Mouse (Mus musculus): ENCODE data around the gene Fam214b. TPM values are rescaled to one million over a fixed set of nuclear protein-coding genes. Genes with fewer than 3 reads are reported as not detected.

Gene Fam214b
- 10 to 100 TPM; 32.3 to 44.5 (median 37.2) TPM for total RNA-seq (2022)

GRCm38 (mm10) chr4:43045659-43046302 is at the start of gene Fam214b:
TSS of gene Fam214b (minus strand) at chr4:43046220.
- peak; percentile 89 to 92 for DNase-seq (ENCODE audit: low spot score in 2 of 2)

- DNase-seq (ENCODE audit: low spot score in 2 of 2): no peak
Observed at GRCm38 (mm10) chr4:43091183-43091582, 45.2 kb upstream of the Fam214b start.

DNA sequence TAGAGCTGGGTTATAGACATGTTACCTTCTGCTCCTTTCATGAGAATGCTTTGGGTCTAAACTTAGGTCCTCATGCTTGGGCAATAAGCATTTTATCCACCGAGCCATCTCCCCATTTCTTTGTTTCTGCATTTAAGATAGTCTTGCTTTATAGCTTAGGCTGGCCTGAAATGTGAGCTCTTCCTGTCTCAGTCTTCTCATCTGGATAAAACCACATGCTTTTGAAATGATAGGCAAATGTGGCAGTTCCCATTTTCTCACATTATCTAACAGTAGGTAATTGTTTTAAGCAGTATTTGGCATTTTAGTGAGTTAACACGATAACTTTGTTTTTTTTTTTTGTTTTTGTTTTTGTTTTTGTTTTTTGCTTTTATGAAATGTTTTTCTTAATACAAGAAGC is 43.9 kb upstream of the Fam214b start:
- no peak for DNase-seq (ENCODE audit: low spot score in 2 of 2)

- DNase-seq (ENCODE audit: low spot score in 2 of 2): no peak
Observed at GRCm38 (mm10) chr4:43082458-43082857, 36.4 kb upstream of the Fam214b start.

- DNase-seq (ENCODE audit: low spot score in 2 of 2): no peak
Observed at GRCm38 (mm10) chr4:43078071-43078718, 32.2 kb upstream of the Fam214b start.

DNA sequence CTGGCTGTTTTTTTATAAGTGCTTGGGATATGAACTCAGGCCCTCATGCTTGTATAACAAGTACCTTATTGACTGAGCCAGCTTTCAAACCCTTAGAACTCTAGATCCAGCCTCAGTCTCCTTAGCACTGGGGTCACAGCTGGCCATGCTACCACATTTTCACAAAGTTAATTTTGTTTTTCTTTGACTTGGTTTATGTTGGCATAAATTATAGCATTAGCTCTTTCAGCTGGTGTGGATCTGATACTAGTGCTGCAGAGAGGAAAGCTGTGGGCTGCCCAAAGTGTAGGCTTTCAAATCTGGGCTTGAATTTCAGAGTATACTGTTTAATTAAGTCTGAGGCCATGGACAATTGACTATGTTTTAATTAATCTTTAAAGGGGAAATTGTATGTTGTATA is 28.9 kb upstream of the Fam214b start:
- no peak for DNase-seq (ENCODE audit: low spot score in 2 of 2)

GRCm38 (mm10) chr4:43065471-43065870 is 19.5 kb upstream of the Fam214b start:
- DNase-seq (ENCODE audit: low spot score in 2 of 2): no peak

GRCm38 (mm10) chr4:43060286-43060685 is 14.3 kb upstream of the Fam214b start:
- no peak for DNase-seq (ENCODE audit: low spot score in 2 of 2)

DNA sequence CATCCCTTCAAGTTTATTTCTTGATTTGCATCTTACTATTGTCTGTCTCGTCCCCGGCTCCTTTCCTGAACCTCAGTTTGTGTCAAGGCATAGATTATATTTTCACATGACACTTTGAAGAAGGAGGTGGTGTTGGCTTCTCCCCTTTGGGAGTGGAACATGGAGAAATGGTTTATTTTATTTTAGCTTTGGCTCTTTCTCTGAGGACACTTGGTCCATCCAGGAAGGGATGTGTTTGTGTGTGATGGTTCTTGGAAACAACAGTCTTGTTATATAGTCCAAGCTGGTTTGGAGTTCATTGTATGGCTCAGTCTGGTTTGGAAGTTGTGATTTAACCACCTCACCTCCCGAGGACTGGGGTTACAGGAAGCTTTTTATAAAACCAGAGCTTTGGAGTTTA is 13.7 kb upstream of the Fam214b start:
- no peak for DNase-seq (ENCODE audit: low spot score in 2 of 2)

DNA sequence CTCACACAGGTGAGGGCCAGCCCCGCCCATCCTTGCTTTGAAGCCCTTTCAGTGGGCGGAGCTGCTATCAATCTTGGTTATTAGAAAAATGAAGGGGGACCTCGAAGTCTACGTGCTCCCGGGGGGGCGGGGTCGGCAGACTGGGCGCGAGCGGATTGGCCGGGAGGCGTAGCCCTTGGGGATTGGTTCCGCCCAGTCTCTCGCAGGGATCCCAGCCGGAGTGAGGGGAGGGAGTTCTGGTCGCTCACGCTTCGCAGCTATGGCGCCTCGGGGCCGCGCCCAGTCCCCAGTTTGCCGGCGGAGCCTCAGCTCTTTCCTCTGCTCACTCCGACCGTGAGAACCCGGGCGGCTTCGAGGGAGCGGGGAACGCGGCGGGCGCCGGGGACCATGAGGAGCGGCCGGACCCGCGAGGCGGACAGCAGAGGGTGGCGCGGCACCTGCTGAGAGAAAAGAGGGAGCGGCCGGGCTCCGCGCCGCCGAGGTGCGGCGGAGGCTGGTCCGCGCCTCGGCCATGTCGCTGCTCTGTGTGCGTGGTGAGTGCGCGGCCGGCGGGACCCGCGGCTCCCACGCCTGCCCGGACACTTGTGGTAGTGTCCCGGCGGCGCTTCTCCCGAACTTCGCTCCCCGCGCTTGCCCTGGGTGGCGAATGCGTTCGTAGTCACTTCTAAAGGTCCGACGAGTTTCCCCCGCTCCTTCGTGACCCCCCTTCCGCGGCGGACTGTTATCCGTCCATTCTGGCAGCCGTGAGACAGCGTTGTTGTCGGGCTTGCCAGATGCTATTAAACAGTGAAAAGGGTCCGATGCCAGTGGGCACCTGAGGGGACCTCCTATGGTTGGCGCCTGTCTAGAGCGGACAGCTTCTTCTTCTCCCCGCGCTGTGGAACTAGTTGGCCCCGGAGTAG is 13.0 kb upstream of the Fam214b start, which contains the start of gene Unc13b:
Gene Unc13b (plus strand): TSS at position 201 of the 902 bp plus-strand sequence.
- DNase-seq (ENCODE audit: low spot score in 2 of 2): peak; percentile 57 to 80

DNA sequence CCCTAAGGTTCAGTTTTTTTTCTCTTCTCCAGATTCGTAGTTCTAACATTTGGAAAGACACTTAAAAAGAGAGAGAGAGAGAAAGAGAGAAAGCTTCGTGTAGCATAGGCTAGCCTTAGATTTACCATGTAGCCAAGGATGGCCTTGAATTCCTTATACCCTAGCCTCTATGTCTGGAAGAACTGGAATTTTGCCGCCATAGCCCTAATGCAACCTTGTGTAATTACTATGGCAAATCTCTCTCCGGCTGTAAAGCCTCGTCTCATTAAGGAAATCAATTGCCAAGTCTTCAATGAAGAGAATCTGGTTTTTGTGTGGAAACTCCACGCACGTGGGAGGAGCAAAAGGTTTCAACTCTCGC is 12.4 kb upstream of the Fam214b start:
- DNase-seq (ENCODE audit: low spot score in 2 of 2): no peak

DNA sequence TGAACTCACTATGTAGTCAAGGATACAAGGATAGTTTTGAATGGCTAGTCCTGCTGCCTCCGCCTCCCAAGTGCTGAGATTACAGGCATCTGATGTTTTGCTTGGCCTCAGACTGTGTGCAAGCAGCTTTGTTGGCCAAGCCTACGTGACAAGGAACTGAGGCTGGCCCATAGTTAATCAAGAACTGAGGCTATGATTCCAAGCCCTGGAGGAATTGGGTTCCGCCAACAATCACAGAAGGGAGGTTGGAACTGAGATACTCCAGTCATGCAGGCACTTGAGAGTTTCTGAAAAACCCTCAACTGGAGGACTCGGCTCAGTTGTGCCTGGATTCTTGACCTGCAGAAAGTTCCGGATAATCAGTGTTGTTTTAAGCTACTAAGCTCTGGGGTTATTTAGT is 11.6 kb upstream of the Fam214b start:
- no peak for DNase-seq (ENCODE audit: low spot score in 2 of 2)

- DNase-seq (ENCODE audit: low spot score in 2 of 2): no peak
Observed at GRCm38 (mm10) chr4:43052627-43053026, 6.6 kb upstream of the Fam214b start.

DNA sequence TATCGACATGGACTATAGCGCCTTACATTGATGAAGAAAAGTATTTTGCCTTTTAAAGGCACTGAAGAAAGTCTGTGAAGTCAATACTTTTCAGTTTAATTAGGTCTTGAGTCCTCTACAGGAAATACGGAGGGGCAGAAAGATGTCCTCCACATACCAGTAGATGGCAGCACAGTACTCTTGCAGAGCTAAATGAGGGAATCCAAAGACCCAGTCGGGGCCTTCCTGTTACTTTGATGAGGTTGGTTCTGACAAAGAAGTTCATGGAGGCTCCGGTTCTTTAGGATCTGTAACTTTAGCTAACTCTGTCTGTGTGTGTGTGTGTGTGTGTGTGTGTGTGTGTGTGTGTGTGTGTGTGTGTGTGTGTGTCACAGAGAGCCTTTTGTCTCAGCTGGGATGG is 1.2 kb upstream of the Fam214b start:
- DNase-seq (ENCODE audit: low spot score in 2 of 2): peak in 1 of 2 experiments; percentile 70

GRCm38 (mm10) chr4:43046607-43047006 is 587 bp upstream of the Fam214b start:
- DNase-seq (ENCODE audit: low spot score in 2 of 2): no peak

DNA sequence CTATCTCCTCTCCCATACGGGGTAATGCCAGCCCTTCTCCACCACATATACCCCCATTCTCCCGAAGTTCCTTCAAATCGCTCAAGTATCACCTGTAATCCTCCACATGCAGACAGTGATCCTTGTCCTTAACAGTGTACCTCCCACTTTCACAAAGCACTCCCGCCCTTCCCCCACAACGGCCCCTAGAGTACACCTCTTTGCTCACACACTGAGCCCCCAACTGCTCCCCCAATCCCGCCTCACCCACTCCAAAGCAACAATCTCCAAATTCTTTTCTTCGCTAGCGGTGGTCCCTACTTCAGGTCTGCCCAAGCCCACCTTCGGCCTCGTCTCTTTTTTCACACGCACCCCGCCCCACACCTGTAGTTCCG is 748 bp downstream of the Fam214b start:
- DNase-seq (ENCODE audit: low spot score in 2 of 2): no peak

DNA sequence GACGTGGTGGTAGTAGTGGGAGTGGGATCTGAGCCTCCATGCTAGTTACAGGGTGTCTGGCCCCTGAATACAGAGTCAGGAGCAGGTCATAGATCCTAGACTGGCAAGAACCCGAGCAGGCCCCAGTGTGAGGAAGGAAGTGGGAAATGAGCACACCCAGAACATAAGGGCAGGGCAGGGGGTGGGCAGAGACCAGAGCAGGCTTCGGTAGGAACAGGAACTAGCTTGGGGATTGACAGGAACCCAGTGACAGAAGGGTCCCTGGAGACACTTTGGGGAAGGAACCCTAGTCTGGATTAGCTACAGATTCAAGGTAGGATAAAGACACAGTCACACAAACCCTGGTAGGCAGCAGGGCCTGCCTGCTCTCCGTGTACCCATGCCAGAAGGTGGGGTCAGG is 1.3 kb downstream of the Fam214b start:
- DNase-seq (ENCODE audit: low spot score in 2 of 2): peak in 1 of 2 experiments; percentile 17

DNA sequence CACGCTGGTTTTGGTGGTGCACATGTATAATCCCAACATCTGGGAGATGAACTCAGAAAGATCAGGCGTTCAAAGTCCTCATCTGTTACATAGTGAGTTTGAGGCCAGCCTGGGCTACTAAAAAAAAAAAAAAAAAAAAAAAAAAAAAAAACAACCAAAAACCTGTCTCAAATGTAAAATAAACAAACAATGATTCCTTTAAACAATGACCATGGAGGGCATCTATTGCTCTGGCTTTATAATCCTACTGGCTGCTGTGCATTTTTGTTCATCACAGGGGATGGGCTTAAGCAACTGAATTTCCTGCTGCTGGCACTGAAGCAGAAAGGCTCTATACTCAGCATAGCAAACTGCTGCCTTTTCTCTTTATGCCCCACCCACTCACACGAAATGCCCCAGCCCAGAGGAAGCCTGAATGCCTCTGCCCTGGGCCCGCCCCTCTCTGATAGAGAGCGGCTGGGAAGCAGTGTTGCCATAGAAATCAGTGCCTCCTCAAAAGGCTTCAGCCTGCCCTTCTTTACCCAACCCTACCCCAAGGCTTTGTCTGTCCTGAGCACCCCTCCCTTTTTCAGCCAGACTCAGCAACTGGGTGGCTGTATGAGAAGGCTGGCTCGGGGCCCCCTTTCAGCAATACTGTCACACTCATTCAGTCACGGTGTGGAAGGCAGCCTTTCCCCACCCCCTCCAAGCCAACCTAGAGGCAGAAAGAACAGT is 2.2 kb downstream of the Fam214b start:
- peak in 1 of 2 experiments; percentile 69 for DNase-seq (ENCODE audit: low spot score in 2 of 2)

DNA sequence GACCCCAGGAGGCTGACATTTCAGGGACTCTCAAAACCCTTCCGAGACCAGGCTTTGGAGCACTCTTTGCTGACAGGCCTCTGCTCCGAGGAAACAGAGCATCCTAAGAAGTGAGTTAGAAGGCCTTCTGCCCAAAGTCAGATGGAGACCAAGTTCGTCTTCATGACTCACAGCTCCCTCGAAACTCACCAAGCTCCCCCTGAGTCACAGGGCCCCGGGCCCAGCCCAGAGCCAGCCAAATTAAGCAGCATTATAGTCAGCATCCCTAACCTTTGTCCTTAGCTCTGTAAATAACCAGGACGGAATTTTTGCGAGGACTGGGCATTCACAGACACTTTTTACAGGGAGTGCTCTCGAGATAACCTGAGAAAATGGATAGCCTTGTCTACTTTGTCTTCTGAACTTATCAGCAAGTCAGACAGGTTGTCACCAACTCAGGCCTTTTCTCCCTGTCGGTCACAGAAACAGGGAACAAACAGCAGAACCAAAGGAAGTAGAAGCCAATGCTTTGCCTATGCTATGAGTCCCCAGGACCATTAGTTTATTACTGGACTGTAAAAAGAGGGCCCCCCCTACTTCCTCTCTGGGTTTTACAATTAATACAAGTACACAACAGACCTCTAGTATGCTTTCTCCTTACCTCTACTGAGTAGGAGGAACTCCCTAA is 5.0 kb downstream of the Fam214b start:
- peak in 1 of 2 experiments; percentile 15 for DNase-seq (ENCODE audit: low spot score in 2 of 2)

- peak; percentile 65 to 98 for DNase-seq (ENCODE audit: low spot score in 2 of 2)
Observed at GRCm38 (mm10) chr4:43040114-43040572, 5.9 kb downstream of the Fam214b start.

- no peak for DNase-seq (ENCODE audit: low spot score in 2 of 2)
Observed at GRCm38 (mm10) chr4:43039609-43040008, 6.4 kb downstream of the Fam214b start.

Data from left cerebral cortex, adult 8-10 months (tissue).